28 mouse cellular contexts compared by ENCODE assay signal in the genomic region with DNA sequence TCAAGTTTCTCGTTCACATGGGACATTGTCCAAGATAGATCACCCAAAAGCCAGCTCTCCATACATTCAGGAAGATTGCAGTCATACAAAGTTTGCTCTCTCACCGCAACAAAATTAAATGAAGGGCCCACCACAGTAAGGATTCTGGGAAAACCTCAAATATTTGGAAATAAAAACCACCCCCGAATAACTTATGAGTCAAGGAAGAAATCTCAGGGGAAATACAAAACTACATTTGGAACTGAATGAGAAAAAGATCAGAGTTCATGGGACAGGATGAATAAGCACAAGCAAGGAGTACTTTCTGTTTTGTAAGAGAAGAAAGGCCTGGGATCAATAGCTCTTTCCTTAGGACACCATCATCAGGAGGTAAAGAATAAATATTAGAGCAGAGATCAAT. TPM values are rescaled to one million over a fixed set of nuclear protein-coding genes. Genes with fewer than 3 reads are reported as not detected.
"Had no signal": no experiment of that assay in that cellular context is flagged by ENCODE, and none has a peak within 500 bp of the region (broad histone marks: within the 10 kb centered on the region; RNA-seq: fewer than 3 reads in every experiment).

No protein-coding gene starts in this region.

- H3K4me1 ChIP-seq: hindbrain, embryonic 10.5 days; hindbrain, embryonic 12.5 days; kidney, embryonic 15.5 days; liver, embryonic 13.5 days; liver, embryonic 15.5 days had no signal

- H3K9me3 ChIP-seq: heart, embryonic 13.5 days; heart, embryonic 15.5 days; hindbrain, embryonic 10.5 days; hindbrain, embryonic 12.5 days; kidney, embryonic 15.5 days; limb, embryonic 10.5 days; limb, embryonic 12.5 days; liver, embryonic 13.5 days; liver, embryonic 15.5 days had no signal

- ATAC-seq: hindbrain, embryonic 16.5 days; intestine, embryonic 16.5 days had no signal

- H3K27me3 ChIP-seq: heart, embryonic 13.5 days; heart, embryonic 15.5 days; hindbrain, embryonic 12.5 days; kidney, embryonic 15.5 days; limb, embryonic 12.5 days; liver, embryonic 13.5 days; liver, embryonic 15.5 days had no signal

- H3K4me3 ChIP-seq: heart, adult 2 months; heart, embryonic 13.5 days; heart, embryonic 15.5 days; hindbrain, embryonic 10.5 days; hindbrain, embryonic 12.5 days; kidney, embryonic 15.5 days; limb, embryonic 10.5 days; limb, embryonic 12.5 days; liver, embryonic 13.5 days; liver, embryonic 15.5 days had no signal

- H3K4me2 ChIP-seq: heart, embryonic 11.5 days; heart, embryonic 13.5 days; heart, embryonic 15.5 days; hindbrain, embryonic 12.5 days; hindbrain, embryonic 14.5 days; kidney, embryonic 15.5 days; limb, embryonic 12.5 days; liver, embryonic 11.5 days; liver, embryonic 13.5 days; liver, embryonic 15.5 days had no signal

- H3K36me3 ChIP-seq: heart, embryonic 13.5 days; heart, embryonic 15.5 days; hindbrain, embryonic 10.5 days; hindbrain, embryonic 12.5 days; kidney, embryonic 15.5 days; limb, embryonic 10.5 days; limb, embryonic 12.5 days; liver, embryonic 13.5 days; liver, embryonic 15.5 days had no signal

- H3K9ac ChIP-seq: heart, embryonic 13.5 days; heart, embryonic 15.5 days; hindbrain, embryonic 12.5 days; hindbrain, embryonic 14.5 days; kidney, embryonic 15.5 days; limb, embryonic 12.5 days; liver, embryonic 13.5 days; liver, embryonic 15.5 days had no signal

- H3K27ac ChIP-seq: heart, adult 2 months; heart, embryonic 13.5 days; heart, embryonic 15.5 days; hindbrain, embryonic 10.5 days; hindbrain, embryonic 12.5 days; hindbrain, embryonic 14.5 days; kidney, embryonic 15.5 days; kidney, postnatal 0 days; limb, embryonic 10.5 days; limb, embryonic 12.5 days; liver, embryonic 13.5 days; liver, embryonic 15.5 days had no signal

- DNase-seq: gastrocnemius, postnatal 25 days; heart, adult 2 months; heart, postnatal 14 days; heart, postnatal 4 days; kidney, adult 11 months; kidney, adult 2 months; kidney, adult 9 months; kidney, postnatal 14 days; kidney, postnatal 36 days; layer of hippocampus, adult 9-11 months; layer of hippocampus, postnatal 36 days; liver; liver, embryonic 13.5 days had no signal

RNA-seq across cellular contexts. Expression of a gene that starts 22.3 kb away (rescaled TPM):
- total RNA-seq: granulocyte monocyte progenitor cell, adult 5-6 weeks had no signal
